Mouse (Mus musculus): ENCODE measurements around the gene Dpf1. TPM values are rescaled to one million over a fixed set of nuclear protein-coding genes. Genes with fewer than 3 reads are reported as not detected.

The Dpf1 gene
- total RNA-seq, 4 experiments from 2014 or later: 0.13 to 0.23 (median 0.22) TPM; not detected in 1

DNA sequence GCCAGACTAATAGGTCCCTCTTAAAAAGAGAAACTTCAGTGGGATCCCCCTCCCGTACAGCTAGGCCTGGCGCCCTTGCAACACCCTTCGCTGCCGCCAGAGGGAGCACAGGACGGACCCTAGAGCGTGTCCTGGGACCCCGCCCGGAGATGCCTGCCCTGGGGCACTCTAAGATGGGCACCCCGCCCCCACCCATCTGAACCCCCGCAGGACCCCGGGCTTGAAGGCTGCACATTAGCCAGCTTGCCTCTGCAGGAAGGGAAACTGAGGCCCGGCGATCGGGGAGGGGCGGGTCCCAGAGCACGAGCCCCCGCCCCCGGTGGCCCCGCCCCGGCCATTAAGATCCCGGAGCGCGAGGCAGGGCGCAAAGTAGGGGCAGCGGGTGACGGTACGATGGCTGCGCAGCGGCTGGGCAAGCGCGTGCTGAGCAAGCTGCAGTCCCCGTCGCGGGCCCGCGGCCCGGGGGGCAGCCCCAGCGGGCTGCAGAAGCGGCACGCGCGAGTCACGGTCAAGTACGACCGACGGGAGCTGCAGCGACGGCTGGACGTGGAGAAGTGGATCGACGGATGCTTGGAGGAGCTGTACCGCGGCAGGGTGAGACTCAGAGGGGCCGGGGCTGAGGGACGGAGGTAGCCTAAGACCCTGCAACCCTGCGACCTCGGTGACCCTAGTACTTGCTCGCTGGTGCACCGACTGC, 14.7 kb upstream of the Dpf1 start, which contains the start of gene Ppp1r14a:
Ppp1r14a (plus strand) TSS at position 367 of the 697 bp plus-strand sequence.
- DNase-seq (ENCODE audit: low spot score): peak; percentile 65

DNA sequence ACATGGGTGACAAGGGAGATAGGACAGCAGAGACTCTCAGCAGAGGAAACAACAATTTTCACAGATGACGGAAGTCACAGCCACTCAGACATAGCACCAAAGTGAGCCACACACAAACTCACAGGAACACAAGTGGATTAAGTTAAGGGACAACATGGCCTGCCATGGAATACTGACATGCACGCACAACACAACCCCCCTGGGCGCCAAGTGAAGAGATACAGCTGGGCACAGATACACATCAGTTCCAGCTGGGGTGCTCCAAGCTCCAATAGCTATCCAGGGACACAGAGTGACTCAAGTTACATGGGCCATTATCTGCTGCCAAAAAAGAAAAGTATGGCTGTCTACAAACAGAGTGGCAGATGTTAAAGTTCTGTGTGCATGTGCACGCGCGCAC, 13.9 kb upstream of the Dpf1 start:
- no peak for DNase-seq (ENCODE audit: low spot score)

DNA sequence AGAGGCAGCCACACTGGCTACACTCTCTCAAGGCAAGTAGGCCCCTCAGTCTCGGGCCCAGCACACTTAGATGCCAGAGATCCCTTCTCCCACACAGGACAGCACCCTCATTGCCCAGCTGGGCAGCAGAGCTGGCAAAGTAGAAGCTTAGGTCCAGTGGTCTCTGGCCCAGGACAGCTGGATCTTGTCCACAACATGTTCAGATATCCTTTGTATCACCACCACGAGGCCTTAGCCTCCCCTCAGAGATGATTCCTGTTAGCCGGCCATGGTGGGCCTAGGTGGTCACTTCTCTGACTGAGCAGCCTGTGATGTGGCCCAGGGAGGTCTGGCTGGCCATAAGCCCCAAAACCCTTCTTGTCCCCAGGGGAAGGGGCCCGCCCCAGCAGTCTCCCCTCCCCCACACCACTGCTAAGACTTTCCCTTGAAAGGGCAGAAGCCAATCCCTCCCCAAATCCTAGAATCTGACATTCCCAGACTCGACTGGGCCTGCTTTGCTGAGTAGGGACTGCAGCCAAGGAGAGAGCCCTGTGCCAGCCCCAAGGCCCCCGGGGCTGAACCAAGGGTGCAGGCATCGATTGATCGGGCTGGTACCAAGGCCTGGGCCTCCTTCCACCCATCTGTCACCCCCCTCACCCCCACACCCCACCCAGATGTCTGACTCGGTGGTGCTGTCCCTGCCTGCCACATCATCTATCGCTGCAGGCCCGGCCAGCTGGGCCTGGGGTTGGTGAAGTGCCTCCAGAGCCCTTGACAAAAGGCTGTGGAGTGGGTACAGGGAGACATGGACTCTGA, 12.9 kb upstream of the Dpf1 start:
- DNase-seq (ENCODE audit: low spot score): no peak

DNA sequence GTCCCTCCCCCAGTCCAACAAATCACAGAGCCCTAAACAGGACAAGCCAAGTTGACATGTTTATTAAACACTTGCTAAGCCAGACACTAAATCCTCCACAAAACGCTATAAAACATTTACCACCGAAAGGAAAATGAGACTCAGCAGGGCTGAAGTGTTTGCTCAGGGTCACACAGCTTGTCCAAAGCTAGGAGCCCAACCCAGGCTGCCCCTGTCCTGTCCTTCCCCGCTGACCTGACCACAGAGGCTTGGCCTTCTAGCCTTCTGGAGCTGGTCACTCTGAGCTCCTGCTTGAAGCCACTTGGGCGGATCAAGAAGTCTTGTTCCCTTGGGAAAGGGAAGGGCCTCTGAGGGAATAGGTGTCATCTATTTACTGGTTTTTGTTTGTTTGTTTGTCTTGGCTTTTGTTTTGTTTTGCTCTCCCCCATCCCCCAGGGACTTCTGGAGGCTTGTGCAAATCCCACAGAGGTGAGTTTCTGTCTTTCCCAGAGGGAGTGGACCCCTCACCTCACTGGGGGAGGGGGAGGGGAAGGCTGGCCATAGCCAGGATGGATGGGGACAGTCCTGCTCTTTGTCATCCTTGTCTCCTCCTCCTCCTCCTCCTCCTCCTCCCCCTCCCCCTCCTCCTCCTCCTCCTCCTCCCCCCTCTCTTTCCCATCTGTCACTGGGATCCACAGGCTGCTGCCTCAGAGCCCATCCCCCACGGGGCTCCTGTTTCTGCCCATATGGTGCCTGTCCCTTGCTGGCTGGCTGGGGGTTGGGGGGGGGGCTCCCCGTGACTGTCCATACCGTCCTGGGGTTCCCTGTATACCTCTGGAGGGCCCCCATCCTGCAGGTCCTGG, 11.9 kb upstream of the Dpf1 start:
- DNase-seq (ENCODE audit: low spot score): no peak

DNA sequence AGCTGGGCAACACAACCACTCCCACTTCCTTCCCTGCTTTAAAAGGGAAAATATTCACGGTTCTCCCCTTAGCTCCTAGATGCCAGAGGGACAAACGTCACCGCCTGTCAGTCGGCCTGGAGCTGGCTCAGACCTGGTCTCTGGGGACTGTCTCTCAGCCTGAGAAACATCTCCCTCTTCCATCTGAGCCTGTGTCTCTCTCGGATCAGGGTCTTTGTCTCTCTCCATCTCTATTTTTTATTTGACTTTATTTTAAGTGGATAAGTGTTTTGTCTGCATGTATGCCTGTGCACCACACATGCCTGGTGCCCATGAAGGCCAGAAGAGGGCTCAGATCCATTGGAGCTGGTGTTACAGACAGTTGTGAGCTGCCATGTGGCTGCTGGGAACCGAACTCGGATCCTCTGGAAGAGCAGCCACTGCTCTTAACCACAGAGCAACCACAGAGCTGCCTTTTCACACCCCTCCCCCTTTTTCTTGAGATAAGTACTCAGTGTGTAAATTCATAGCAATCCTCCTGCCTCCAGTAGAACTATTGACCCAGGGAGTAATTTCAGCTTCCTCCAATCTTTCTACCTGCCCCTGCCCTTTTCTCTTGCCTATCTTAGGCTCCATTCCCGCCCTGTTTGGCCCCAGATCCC, 11.2 kb upstream of the Dpf1 start:
- DNase-seq (ENCODE audit: low spot score): peak; percentile 63

DNA sequence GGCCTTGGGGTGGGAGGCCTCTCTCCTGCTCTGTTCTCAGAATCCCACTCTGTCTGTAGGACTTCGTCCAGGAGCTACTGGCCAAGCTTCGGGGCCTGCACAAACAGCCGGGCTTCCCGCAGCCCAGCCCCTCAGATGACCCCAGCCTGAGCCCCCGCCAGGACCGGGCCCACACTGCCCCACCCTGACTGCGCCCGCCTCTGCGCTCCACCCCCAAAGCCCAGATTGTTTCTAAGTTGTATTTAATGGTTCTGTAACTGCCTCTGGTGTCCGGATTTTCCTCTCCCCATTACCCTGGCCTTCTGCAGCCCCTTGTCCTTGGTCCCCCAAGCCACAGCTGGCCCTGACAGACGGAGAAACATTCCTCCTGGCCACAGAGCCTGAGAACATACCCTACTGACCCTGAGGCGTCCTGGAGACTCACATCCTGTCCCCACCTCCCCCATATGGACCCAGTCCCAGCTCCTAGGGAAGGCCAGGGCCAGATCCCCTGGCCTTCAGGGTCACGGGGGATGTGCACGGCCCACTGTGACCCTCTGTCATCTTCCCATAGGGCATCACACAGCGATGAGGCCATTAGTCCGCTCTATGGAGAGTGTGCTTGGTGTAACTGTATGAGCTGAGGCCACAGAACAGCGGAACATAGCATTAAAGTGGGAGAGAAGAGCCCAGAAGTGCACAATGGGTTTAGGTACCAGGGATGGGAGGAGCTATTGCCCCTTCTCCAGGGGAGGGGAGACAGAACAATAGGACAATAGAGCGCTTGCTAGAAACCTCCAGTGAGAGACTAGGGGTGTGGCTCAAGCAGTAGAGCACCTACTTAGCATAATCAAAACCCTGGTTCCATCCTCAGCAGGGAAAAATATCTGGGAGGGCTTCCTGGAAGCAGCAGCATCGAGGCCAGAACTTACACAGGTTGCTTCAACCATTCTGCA, 10.4 kb upstream of the Dpf1 start:
- DNase-seq (ENCODE audit: low spot score): peak; percentile 42

DNA sequence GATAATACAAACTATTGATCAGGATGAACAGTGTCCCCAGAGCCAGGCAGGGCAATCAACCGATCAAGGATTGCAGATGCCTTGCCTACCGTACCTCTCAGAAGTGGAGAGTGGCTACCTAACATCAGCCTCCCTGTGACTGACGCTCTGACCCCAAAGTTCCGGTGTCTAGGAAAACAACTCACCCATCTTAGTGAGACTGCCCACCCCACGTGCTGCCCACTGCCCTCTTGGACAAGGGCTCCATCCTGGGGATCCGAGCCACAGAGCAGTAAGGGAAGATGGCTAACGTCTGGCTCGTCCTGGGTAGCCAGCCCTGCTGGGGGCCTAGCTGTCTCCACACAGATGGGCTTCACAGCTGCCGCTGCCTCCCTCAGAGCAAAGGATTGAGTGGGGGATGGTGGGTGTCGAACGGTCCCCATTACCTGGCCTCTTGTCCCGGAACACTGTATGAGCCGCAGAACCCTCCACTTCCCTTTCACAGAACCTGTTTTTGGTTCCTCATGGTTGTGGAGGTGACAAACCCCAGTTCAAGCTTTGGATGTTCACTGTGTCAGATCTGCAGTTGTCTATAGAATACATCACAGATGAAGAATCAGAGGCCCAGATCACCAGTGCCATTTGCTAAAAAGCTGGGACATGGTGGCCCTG, 9.5 kb upstream of the Dpf1 start:
- DNase-seq (ENCODE audit: low spot score): no peak

DNA sequence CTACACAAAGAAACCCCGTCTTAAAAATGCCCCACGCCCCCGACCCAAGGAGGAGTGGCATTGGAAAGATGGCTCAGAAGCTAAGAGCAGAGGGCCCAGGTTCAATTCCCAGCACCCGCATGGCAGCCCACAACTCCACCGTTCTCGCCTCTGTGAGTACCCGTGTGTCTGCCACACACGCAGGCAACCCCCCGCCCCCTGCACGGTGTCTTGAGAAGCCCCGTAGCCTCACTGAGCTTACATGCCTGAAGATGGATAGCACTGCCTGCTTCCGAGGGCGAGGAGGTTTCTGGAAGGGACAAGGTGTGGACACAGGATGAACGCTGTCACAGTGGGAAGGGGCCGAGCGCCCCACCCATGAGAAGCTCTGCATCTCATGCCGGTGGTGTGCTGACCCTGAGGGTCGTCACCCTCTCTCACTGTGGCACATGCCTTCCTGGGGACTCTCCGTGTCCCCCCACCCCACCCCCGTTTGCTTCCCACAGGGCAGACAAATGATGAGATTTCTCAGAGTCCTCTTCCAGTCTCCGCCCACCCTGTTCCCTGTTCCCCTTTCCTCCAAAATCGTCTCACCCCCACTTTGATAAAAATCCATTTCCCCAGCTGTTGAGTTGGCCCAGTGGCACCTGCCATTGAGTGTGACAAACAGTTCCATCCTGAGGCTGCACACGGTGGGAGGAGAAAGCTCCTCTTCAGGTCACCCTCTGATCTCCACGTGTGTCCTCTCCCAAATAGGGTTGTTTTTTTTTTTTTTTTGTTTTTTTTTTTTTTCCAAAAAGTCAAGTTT, 7.7 kb upstream of the Dpf1 start:
- DNase-seq (ENCODE audit: low spot score): no peak

DNA sequence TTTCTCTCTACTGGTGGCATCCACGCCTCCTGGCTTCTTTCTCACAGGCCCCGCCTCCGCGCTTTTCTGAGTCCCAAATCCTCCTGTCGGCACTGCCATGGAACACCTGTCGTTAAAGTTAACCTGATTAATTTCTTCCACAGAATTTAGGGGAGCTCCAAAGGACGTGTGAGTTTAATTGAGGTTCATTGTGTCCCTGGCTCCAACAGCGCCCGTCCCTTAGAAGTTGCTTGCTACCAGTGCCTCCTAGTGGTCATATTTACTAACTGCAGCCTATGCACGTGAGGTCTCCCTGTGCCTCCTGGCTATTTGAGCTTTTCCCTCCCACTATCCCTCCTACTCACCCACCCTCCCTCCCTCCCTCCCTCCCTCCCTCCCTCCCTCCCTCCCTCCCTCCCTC, 6.8 kb upstream of the Dpf1 start:
- DNase-seq (ENCODE audit: low spot score): peak; percentile 71

DNA sequence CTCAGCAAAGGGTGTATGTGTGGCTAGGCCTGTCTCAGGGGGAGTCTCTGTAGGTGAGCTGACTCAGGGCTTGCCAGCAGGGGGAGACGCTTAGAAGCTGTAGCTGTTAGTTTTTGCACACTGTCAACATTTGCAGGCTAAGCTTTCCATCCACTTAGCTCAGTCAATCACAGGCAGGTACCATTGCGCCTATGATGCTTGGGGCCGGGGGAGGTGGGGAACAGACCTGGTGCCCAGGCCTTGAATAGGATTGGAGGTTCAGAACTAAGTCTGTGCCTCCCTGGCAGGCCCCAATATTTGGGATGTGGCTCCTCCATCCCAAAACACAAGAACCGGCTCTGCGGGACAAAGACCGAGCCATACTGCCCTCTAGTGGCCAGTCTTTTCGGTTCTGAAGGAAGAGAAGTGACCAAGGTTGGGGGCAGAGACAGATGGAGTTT, 2.6 kb upstream of the Dpf1 start:
- peak; percentile 71 for DNase-seq (ENCODE audit: low spot score)

DNA sequence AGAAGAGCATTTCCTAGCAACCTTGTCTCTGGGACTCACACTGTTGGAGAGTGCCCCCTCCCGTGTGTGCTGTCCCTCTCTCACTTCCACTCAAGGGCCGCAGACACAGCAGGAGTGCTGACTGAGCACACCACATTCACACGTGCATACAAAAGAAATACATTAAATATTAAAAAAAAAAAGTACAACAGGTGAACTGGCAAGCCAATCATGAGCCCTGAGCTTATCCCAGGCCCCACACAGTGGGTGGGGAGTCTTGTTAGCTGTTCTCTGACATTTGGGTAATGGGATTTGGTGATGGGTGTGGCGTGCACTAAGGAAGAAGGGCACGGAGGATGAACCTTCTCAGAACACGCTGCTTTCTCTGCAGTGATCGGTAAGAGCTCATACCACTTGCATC, 1.1 kb upstream of the Dpf1 start:
- no peak for DNase-seq (ENCODE audit: low spot score)

DNA sequence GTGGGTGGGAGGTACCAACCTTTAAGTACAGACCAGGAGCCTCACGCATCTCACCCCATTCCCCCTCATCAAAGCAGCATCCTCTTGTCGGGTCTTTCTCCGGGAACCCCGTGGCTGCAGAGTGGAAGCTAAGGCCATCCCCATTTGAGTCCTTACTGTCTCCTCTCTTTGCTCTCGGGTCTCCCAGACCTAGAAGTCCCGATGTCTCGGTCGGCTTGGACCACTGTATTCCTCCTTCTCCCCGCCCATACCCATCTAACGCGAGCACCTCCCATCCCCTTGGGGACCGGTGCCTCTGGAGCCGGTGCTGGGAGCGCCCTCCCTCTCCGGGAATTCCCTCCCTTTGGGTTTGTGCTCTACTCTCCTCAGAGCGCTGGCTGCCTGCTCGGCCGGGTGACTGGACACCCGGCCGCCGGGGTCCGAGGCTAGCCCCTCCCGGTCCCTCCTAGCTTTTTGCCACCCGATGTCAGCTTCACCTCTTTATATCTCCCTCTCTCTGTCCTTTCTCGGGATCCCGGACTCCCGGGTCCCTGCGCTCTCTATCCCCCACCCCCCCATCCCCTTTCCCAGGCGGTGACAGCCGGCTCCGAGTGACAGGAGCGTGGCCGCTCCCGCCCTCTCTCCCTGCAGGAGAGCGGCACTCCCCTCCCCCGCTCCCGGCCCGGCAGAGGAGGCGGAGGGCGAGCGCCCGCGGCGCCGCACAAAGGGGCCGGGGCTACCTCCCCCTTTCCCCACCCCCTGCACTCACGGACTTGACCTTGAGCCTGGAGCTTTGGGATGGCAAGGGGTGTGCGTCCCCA, 912 bp downstream of the Dpf1 start:
- DNase-seq (ENCODE audit: low spot score): no peak

DNA sequence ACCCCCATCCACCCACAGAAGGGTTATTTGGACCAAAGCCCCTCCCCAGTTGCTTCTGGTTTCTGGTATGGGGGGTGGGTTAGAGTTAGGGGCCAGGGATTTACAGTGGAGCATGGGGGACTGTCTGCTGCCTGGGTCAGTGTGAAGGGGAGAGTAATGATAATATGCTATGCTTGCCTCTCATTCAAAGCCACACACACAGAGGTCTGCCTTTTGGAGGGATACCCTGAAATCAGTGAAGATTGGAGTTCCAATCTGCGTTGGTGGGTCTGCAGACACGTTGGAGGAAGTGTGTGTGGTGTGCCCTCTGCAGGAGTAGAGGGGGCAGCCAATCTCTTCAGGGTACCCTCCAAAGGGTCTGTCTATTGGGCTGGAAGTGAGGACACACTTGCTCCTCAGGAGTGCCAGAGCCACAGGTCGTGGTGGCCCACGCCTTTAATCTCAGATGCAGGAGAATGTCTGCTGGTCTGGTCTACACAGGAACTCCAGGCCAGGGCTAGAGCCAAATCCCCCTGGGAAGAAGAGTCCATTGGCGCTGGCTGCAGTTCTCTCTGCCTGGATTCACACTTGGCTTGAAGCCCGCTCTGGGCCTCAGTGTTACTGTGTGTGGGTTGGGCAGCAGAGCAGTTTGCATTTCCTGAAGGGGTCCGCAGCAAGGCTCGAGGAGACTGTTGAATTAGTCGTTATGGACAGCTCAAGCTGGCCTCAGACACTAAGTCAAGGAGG, 1.7 kb downstream of the Dpf1 start:
- no peak for DNase-seq (ENCODE audit: low spot score)

DNA sequence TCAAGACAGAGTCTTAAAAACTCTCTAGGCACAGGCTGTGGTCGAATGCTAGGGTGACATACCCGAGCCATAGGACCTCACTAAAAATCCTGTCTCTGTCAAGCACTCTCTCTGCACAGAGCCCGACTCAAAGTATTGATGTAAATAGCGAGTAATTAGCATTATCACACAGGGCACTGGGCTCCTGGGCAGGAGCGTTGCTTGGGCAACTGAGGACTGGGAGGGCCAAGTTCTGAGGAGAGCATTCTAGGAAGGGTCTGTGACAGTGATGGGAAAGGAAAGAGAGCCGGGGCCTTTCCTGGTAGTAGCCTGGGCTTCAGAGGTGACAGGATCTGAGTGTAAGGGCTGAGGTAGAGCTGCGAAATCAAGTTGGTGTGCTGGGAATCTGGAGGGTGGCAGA, 2.4 kb downstream of the Dpf1 start:
- DNase-seq (ENCODE audit: low spot score): no peak

DNA sequence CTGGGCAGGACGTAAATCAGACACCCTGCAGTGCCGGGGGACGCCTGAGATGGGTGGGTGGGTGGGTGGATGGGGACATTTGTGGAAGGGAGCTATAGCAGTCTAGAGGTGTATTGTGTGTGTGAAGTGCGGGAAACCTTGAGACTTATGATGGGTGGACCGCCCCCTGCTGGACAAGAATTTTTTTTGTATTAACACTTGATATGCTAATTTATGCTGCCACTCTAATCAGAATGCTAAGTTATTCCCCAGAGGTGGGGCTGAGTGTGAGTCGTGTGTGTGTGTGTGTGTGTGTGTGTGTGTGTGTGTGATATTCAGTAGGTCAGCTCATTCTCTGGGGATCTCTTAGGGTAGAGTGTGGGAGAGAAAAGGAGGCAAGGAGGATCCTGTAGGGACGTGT, 2.9 kb downstream of the Dpf1 start:
- DNase-seq (ENCODE audit: low spot score): no peak

DNA sequence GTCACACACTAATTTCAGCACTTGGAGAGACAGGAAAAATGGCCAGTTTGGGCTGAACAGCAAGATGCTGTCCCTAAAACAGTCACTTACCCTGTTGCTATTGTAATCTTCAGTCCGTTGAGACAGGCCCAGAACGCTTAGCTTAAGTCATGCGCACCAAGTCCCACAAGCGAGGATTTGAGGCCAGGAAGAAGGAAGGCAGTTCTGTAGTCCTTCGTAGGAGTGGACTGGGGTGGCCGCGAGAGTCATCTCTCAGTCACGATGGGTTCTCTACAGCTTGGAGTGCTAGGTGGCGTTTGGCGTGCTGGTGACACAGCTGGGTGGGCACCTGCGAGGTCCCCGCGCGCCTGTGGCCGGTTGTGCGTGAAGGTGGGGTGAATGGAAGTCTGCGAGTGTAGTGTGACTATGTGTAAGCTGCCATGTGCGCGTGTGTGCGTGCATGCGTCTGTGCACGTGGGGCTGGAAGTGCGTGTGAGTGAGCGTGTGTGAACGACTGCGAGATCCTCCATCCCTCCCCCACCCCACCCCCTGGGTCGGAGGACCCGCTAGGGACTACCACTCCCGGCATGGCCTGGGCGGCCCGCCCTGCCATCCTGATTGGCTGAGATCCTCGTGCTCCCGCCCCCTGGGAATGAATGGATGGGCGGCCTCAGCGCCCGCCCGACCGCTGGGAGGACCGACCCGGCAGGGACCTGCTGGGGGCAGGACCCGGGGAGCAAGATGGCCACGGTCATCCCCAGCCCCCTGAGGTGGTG, 3.8 kb downstream of the Dpf1 start:
- DNase-seq (ENCODE audit: low spot score): peak; percentile 87

DNA sequence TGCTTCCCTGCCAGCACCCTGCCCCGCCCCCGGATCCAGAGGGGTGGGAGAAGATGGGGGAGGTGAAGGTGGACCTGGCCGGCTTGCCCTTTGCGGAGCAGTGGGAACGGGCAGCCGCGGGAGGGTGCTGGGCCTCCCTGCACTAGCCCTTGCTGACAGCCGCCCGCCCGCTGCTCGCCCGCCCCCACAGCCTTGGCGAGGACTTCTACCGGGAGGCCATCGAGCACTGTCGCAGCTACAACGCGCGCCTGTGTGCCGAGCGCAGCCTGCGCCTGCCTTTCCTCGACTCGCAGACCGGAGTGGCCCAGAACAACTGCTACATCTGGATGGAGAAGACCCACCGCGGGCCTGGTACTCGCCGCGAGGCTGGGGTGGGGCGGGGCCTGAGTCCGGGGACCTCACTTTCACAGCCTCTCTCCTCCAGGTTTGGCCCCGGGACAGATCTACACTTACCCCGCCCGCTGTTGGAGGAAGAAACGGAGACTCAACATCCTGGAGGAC, 5.5 kb downstream of the Dpf1 start:
- no peak for DNase-seq (ENCODE audit: low spot score)

Data from heart, adult 8-10 months (tissue).